Mouse (Mus musculus) stomach, postnatal 0 days (tissue): ENCODE measurements at regions not wholly inside any gene's neighbourhood (a gene's known extent, or its start where the extent isn't known, plus 50 kb on each side); places are given as distances from the start of the nearest gene placed in this dataset.

Experiments used
- CTCF ChIP-seq: IDR thresholded peaks from 2 replicates; pipeline ENCODE4 v1.5.1; 2016; ENCODE audit warnings: antibody characterized with exemption, low read depth, mild to moderate bottlenecking, moderate library complexity
- EP300 ChIP-seq: optimal IDR thresholded peaks from 2 replicates; pipeline ENCODE3; 2016; ENCODE audit warnings: antibody characterized with exemption

DNA sequence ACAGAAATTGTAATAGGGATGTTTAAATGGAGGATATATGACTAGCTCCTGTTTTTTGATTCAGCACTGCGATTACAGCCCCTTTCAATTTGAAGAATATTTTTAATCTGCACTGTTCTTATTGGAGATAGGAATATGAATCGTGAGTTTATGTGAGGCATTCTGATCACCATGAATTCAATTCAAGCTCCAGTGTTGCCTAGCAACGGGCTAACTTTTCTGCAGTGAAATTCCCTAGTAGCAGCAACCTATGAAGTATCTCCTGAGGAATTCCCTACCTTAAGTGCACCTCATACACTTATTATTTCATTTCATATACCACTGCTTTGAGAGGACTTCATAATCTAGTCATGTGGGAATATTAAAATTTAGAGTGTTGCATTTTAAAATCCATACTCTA, 465.4 kb upstream of the Rps6ka3 start:
- TF ChIP-seq CTCF = no peak
- no peak for TF ChIP-seq EP300
